Mouse (Mus musculus): ENCODE data around the gene Mgat5b.
"Not testable (repeated sequence)": the region's sequence is repeated elsewhere in the genome, so short reads cannot be mapped to it uniquely, and the experiment has no call there.

The Mgat5b gene

DNA sequence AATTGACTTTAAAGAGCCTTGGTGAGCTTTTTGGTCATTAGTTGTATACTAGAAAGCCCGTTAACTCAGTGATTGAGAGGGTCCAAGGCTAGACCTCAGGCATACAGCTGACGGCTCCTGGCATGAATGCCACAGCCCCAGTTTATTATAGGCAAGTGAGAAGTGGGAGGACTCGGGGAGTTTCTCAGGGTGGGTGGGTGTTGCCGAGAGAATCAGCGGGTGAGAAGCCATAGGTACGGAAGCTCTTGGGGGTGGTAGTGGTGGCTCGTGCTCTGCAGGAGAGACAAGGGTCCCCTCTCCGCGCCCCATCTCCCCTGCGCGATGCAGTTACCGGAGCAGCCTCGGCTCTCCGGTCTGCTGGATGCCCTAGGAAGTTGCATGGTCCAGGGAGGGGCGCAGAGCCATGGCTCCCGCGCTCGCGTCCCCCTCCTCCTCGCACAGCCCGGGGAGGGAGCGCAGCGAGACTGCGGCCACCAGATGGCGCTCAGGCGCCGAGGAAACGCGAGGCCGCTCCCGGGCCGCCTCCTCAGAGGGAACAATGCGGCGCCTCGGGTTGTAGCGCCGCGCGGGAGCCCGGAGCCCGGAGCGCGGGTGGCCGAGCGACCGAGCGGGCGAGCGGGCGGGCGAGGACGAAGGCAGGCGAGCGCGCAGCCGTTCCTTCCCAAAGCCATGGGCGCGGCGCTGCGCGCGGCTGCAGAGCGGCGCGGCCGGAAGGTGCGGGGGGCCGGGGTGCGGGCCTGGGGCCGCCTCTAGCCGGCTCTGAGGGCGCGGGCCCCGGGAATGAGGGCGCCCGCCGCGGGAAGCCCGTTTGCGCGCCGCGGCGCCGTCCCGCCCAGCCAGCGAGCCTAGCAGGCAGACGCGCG is at the start of gene Mgat5b:
Gene Mgat5b, plus strand, starts transcription at position 541 of the 863 bp plus-strand sequence.
- DNase-seq (ENCODE audit: low spot score in 2 of 2): peak; percentile 33 to 69

GRCm38 (mm10) chr11:116869223-116869622 is 49.4 kb upstream of the Mgat5b start:
- DNase-seq (ENCODE audit: low spot score in 2 of 2): no peak

DNA sequence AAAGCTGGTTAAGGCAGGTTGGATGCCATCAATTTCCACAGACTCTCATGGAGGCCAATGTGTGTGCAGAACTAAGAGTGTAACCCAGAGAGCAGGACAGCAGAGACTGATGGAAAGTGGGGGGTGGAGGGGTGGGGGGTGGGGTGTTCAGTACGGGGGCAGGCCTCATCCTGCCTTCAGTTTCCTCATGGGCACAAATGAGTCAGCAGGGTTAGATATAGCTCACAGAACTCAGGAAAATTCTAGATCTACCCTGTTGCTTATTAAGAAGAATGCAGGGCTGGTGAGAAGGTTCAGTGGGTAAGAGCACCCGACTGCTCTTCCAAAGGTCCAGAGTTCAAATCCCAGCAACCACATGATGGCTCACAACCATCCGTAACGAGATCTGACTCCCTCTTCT is 49.0 kb upstream of the Mgat5b start:
- DNase-seq (ENCODE audit: low spot score in 2 of 2): no peak

- DNase-seq (ENCODE audit: low spot score in 2 of 2): no peak
These were observed 47.1 kb upstream of the Mgat5b start for GRCm38 (mm10) chr11:116871538-116871937.

DNA sequence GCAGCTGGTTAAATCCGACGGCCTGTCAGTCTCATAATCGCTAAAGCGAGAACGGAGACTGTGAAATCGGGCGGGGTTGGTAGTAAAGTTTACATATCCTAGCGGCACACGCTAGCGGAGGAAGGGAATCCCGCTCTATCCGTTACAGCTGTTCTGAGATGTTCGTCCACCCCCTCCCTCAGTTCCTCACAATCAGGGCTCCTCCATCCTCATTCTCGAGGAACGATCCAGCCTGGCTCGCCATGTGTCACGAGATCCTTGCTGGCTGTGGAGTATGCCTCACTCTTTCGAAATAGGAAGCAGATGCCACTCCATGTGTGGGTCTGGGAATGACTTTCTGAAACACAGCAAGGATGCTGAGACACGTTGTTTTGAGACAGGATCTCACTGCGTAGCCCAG is 44.7 kb upstream of the Mgat5b start:
- DNase-seq (ENCODE audit: low spot score in 2 of 2): no peak

DNA sequence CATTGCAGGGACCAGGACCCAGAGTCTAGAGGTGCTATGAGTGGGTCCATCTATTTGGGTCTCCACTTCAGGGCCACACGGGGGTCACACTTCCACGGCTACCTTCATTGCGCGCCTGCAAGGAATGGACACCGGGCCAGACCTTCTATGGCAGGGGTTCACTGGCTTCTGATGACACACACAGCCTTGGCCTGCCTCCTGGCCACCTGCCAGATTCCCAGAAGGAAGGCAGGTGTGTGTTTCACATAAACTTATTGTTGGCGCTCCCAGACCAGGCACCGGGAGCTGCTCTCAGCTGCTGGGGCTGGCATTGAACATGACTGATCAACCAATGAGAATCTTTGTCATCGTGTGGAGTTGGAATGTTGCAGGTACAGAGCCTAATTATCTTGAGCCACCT is 40.2 kb upstream of the Mgat5b start:
- no peak for DNase-seq (ENCODE audit: low spot score in 2 of 2)

DNA sequence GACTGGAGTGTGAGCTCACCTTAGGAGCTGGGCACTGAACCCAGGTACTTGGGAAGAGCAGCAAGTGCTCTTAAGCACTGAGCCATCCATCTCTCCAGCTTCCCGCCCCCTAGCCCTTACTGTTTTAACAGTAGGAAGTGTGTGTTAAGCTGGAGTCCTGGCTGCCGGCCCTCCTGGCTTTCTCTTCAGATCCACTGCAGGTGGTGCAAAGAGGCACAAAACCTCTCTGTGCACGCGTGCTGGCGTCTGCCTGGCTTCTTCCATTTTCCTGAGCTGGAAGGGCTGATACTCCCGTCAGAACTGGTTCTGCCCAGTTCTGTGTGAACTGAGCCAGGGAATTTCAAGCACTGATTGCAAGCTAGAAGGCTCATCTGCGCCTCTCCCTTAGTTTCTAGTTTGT is 37.8 kb upstream of the Mgat5b start:
- DNase-seq (ENCODE audit: low spot score in 2 of 2): no peak

GRCm38 (mm10) chr11:116881440-116881839 is 37.2 kb upstream of the Mgat5b start:
- no peak for DNase-seq (ENCODE audit: low spot score in 2 of 2)

DNA sequence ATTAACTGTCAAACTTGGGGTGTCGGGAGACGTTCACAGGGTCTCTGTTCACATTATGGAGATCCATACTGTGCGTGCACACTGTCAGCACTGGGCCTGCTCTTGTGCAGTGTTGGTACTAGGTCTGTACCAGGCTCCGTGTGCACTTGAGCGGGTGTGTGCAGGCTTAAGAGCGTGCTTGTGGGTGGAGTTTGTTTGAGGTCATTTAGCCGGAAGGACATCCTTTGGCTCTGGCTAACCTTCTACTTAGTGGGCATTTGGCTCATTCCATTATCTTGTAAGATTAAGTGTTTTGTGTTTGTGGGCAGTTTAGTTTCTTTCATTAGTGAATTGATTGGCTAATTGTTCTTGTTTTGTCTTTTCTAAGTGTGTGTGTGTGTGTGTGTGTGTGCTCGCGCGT is 36.2 kb upstream of the Mgat5b start:
- DNase-seq (ENCODE audit: low spot score in 2 of 2): no peak

GRCm38 (mm10) chr11:116884061-116884460 is 34.6 kb upstream of the Mgat5b start:
- no peak for DNase-seq (ENCODE audit: low spot score in 2 of 2)

GRCm38 (mm10) chr11:116885275-116886151 is 33.1 kb upstream of the Mgat5b start:
- DNase-seq (ENCODE audit: low spot score in 2 of 2): peak; percentile 18 to 55

- no peak for DNase-seq (ENCODE audit: low spot score in 2 of 2)
These were observed 31.5 kb upstream of the Mgat5b start for GRCm38 (mm10) chr11:116887136-116887535.

DNA sequence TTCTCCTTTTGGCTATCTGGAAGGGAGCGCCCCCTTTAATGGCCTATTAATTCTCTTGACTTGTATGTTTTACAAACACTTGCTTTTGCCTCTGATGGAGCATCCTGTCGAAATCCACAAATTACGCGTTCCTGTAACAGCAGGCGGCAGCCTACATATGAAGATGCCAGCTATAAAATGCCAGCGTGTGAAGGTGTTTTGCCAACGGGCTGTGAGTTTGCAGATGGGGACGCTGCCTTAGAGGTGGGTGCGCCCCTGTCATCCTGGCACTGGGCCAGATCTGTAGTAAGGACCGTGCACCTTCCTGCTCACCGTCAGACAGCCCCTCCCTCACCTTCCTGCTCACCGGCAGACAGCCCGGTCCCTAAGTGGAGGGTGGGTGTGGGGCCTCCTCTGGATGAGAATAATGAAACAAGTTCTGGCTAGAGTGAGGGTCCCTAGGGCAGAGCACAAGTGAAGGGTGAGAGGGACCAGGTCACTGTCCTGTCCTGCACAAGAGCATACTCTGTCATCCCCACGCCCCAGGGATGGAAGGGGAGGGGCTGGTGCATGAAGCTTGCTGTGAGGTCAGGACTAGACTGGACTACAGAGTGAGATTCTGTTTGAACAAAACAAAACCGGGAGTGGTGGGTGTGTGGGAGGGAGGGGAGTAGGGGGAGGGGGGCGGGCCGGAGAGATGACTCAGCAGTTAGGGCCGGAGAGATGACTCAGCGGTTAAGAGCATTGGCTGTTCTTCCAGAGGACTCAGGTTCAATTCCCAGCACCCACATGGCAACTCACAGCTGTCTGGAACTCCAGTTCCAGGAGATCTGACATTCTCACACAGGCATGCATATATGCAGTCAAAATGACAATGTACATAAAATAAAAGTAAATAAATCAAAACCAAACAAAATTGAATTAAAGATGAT is 24.9 kb upstream of the Mgat5b start:
- DNase-seq (ENCODE audit: low spot score in 2 of 2): no peak

DNA sequence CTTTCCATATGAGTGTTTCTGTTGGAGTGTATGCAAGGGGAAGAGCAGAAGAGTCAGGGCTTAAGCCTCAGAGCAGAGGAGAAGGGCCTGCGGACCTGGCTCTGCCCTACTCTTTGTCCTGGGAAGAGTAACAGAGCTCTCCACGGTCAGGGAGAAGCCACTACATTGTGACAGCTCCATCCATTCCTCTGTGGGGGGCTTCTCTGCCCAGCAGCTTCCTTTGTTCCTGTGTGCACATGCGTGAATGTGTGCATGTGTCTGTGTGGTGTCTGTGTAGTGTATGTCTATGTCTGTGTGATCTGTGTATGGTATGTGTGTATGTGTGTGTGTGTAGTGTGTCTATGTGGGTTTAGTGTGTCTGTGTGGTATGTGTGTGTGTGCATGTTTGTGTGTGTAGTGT is 23.3 kb upstream of the Mgat5b start:
- no peak for DNase-seq (ENCODE audit: low spot score in 2 of 2)

- no peak for DNase-seq (ENCODE audit: low spot score in 2 of 2)
These were observed 19.4 kb upstream of the Mgat5b start for GRCm38 (mm10) chr11:116899247-116899646.

DNA sequence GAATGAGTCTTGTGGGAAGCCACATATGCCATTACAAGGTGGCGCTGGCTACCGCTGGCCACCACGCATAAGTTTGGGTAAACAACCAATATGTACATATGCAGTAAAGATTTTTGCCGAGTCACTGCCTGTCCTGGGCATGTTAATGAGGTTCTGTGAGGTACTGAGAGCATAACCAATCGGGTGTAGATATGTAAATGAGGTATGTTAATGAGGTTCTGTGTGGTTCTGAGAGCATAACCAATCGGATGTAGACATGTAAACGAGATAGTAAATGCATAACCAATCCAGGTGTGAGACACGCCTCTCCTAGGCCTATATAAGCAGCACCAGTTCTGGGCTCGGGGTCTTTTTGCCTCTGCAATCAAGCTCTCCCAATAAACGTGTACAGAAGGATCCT is 16.1 kb upstream of the Mgat5b start:
- DNase-seq (ENCODE audit: low spot score in 2 of 2): not testable (repeated sequence)

DNA sequence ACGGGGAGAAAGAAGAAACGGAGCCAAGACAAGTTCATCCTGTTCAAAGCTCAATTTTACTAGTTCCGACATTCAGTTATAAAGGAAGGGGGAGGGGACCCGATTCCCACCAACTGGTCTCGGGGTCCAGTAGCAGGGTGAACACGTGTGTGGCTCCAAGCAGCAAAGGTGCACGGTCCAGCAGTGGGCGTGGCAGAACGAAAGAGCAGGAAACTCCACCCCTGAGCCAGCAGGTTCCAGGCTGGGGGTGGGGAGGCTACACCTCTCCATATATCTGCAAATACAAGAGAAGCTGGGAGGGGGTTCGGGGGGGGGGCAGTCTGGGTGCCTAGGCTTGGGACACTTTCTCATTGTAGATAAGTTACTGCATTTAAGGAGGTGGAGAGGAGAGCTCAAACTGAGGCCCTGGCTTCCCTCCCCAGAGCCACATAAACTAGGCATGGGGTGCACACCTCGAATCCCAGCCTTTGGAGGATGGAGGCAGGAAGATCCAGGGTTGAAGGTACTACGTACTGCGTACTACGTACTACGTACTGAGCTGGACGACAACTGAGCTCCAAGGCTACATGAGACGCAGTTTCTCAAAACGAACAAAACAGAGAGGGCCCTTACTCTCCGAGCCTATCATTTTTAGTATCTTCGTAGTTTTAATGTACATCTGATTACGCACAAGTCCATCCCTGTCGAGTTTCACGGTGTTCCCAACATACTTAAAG is 12.8 kb upstream of the Mgat5b start:
- no peak for DNase-seq (ENCODE audit: low spot score in 2 of 2)

GRCm38 (mm10) chr11:116913573-116913972 is 5.1 kb upstream of the Mgat5b start:
- DNase-seq (ENCODE audit: low spot score in 2 of 2): no peak

- DNase-seq (ENCODE audit: low spot score in 2 of 2): no peak
These were observed 4.3 kb upstream of the Mgat5b start for GRCm38 (mm10) chr11:116914267-116914885.

GRCm38 (mm10) chr11:116915241-116915640 is 3.4 kb upstream of the Mgat5b start:
- DNase-seq (ENCODE audit: low spot score in 2 of 2): no peak

DNA sequence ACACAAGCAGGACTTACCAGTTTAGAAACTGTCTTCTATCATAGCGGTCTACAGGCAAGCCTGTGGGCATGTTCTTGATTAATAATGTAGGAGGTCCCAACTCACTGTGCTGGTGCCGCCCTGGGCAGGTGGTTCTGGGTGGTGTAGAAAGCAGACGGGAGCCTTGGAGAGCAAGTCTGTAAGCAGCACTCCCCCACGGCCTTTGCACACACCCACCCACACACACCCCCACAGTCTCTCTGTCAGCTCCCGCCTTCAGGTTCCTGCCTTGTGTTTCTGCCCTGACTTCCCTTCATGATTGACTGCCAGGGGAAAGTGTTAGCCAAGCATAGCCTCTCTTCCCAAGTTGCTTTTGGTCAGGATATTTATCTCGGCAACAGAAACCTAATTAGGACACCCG is 1.3 kb upstream of the Mgat5b start:
- DNase-seq (ENCODE audit: low spot score in 2 of 2): no peak
